Mouse (Mus musculus): ENCODE results near the gene Itpr1. TPM values are rescaled to one million over a fixed set of nuclear protein-coding genes. Genes with fewer than 3 reads are reported as not detected.

Gene Itpr1
- polyA plus RNA-seq, 1 experiment from 2014 or later: 15.0 TPM

DNA sequence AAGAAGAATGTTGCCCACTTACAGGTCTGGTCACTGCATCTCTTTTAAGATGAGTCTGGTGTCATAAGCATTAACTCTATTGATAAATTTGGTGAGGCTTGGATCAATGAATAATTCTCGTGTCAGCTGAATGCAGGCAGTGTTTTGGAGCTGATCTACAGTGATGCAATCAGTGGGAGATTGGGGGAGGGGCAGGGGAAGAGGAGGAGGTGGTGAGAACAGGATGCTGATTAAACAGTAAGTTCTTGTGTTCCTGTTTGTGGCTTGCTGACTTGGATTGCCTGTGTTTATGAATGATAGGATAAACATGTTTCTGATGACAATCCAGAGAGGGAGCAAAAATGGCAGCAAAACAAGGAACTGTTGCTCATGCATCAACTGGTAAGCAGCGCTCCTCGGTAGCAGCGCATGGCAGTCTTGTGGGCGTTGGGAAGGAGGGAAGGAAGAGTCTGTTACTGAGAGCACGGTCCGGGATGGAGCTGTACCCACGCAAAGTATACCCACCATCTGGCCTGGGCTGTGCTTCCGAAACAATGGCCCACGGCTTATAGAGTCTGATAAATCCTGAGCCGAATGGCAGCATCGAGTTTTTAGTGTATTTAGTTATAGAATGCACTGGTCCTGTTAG lies 64.1 kb downstream of the Itpr1 start:
- Histone ChIP-seq H3K27me3 (replicated peaks; ENCODE audit: control insufficient read depth, insufficient read depth, low read length) (no peaks in the 10 kb centered on the region), H3K4me1 (replicated peaks; ENCODE audit: control insufficient read depth, insufficient read depth, low read length) (peaks cover 8% of the 10 kb centered on the region), H3K9ac (replicated peaks; ENCODE audit: low read depth, low read length) (no peak overlapping the region), H3K9me3 (ENCODE audit: control insufficient read depth, low read length) (no peaks in the 10 kb centered on the region), H3K36me3 (ENCODE audit: control insufficient read depth, insufficient read depth) (no peaks in the 10 kb centered on the region), H3K4me3 (replicated peaks; ENCODE audit: low read length) (no peak overlapping the region), H3K27ac (ENCODE audit: low read length) (no peak overlapping the region), H3K4me2 (ENCODE audit: low read length) (no peak overlapping the region)
- no peak for ATAC-seq
- WGBS: 82% methylated on average over 12 of the region's 12 CpGs

DNA sequence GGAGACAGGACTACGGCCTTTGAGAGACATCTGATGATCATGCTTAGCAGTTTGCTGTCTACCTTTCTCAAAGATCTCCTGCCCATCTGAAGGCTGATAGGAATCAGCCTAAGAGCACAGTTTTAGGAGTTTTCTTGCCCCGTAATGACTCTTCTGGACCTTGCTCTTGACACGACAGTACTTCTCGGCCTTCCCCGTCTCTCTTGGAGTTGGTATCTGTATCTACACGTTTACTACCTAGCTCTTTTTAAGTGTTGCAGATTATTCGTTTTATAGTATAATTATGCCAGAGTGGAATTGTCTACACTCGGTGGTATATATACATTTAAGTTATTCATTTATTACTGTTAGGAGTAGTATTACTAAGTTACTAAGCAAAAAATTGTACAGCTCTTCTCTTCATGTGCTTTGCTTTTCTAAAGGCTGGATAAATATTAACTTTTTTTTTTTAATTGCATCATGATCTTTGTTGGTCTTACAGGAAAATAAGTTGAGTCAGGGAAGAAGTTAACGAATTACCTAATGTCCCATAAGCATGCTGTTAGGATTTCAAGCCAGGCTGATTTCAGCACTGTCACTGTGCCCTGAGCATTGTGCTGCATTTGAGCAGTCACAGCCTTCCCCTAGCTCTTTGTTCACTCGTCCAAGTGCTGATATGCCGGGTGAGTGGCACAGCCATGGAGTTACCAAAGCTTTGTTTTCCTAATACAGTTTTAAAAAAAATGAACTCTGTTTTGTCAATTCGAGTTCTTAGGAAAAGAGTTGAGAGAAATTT lies 64.9 kb downstream of the Itpr1 start:
- peaks cover 8% of the 10 kb centered on the region for H3K4me1 ChIP-seq (replicated peaks; ENCODE audit: control insufficient read depth, insufficient read depth, low read length)
- WGBS: 77% methylated on average over 12 of the region's 12 CpGs
- H3K9me3 ChIP-seq (ENCODE audit: control insufficient read depth, low read length): no peaks in the 10 kb centered on the region
- no peak overlapping the region for H3K4me3 ChIP-seq (replicated peaks; ENCODE audit: low read length)
- H3K36me3 ChIP-seq (ENCODE audit: control insufficient read depth, insufficient read depth): no peaks in the 10 kb centered on the region
- H3K9ac ChIP-seq (replicated peaks; ENCODE audit: low read depth, low read length): no peak overlapping the region
- no peaks in the 10 kb centered on the region for H3K27me3 ChIP-seq (replicated peaks; ENCODE audit: control insufficient read depth, insufficient read depth, low read length)
- no peak for ATAC-seq
- no peak overlapping the region for H3K27ac ChIP-seq (ENCODE audit: low read length)
- no peak overlapping the region for H3K4me2 ChIP-seq (ENCODE audit: low read length)

DNA sequence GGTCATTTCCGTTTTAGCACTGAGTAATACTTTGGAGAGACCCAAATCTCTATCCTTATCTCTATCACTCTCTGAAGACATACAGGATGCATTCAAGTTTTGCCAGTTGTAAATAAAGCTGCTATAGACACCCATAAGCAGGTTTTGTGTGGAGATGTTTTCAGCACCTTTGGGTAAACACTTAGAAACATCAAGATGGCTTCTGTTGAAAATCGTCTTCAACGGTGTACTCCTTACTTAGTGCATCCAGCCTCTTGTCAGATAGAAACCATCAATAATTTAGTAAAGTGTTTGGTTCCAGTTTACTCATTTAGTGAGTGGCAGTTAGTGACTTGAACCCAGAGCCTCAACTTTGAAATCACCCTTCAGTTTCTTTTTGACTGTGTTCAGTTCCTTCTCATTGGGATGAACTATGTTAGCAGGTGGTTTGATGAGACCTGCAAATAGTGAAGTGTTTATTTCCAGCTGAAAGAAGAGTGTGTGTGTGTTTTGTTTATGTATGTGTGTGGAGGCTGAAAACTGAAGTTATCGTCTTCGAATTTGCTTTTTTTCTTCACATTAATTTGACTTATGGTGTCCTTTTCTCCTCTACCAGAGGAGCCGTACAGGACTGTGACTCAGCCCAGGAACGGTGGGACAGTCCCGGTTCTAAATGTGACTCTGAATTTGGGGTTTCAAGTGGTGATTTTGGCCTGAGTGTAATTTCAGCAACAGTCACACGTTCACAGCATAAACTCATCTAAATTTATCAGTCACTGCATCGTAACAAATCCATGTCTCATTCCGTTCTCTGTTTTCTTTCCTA lies 66.1 kb downstream of the Itpr1 start:
- no peaks in the 10 kb centered on the region for H3K36me3 ChIP-seq (ENCODE audit: control insufficient read depth, insufficient read depth)
- no peaks in the 10 kb centered on the region for H3K9me3 ChIP-seq (ENCODE audit: control insufficient read depth, low read length)
- no peaks in the 10 kb centered on the region for H3K27me3 ChIP-seq (replicated peaks; ENCODE audit: control insufficient read depth, insufficient read depth, low read length)
- H3K9ac ChIP-seq (replicated peaks; ENCODE audit: low read depth, low read length): no peak overlapping the region
- 89% methylated on average over 11 of the region's 11 CpGs for WGBS
- ATAC-seq: no peak
- H3K27ac ChIP-seq (ENCODE audit: low read length): no peak overlapping the region
- H3K4me2 ChIP-seq (ENCODE audit: low read length): no peak overlapping the region
- H3K4me3 ChIP-seq (replicated peaks; ENCODE audit: low read length): no peak overlapping the region
- H3K4me1 ChIP-seq (replicated peaks; ENCODE audit: control insufficient read depth, insufficient read depth, low read length): peaks cover 6% of the 10 kb centered on the region

DNA sequence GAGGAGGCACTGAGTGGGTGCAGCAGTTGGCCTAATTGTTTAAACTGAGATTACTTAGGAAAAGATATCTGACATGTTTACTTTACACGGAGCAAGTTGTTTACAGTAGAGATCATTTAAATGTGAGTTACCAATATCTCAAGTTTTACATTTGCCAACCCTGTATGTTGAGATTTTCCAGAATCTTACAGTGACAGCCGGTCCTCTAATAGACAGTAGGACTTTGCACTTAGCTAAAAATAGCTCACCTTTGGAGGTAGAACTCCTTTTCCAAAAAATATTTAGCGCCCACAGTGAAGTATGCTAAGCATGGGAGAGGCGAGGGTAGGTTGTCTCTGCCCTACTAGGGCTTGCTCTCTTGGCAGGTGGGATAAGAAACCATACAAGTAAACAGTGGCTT lies 69.2 kb downstream of the Itpr1 start:
- no peaks in the 10 kb centered on the region for H3K36me3 ChIP-seq (ENCODE audit: control insufficient read depth, insufficient read depth)
- H3K4me3 ChIP-seq (replicated peaks; ENCODE audit: low read length): no peak overlapping the region
- H3K27me3 ChIP-seq (replicated peaks; ENCODE audit: control insufficient read depth, insufficient read depth, low read length): no peaks in the 10 kb centered on the region
- no peak overlapping the region for H3K27ac ChIP-seq (ENCODE audit: low read length)
- no peak overlapping the region for H3K9ac ChIP-seq (replicated peaks; ENCODE audit: low read depth, low read length)
- WGBS: 84% methylated on average over 4 of the region's 4 CpGs
- ATAC-seq: no peak
- no peak overlapping the region for H3K4me2 ChIP-seq (ENCODE audit: low read length)
- H3K9me3 ChIP-seq (ENCODE audit: control insufficient read depth, low read length): no peaks in the 10 kb centered on the region
- H3K4me1 ChIP-seq (replicated peaks; ENCODE audit: control insufficient read depth, insufficient read depth, low read length): no peaks in the 10 kb centered on the region

DNA sequence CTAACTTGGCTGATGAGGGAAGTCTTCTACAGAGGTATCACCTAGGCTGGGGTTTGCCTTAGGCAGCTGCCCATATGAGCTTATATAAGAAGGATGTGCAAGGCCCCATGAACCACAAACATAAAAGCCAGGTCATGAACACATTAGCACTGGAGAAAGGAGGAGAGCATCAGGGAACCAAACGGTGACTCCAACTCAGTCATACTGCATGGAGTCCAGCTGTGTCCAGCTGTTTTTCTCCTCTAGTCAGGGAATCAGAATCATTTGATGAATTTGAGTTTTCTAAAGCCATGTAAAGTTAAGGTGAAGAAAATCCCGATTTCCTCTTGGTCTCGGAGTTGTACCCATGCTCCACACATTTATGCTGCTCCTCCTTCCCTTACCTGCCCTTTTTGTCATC lies 69.7 kb downstream of the Itpr1 start:
- no peak overlapping the region for H3K4me3 ChIP-seq (replicated peaks; ENCODE audit: low read length)
- no peak overlapping the region for H3K9ac ChIP-seq (replicated peaks; ENCODE audit: low read depth, low read length)
- no peaks in the 10 kb centered on the region for H3K27me3 ChIP-seq (replicated peaks; ENCODE audit: control insufficient read depth, insufficient read depth, low read length)
- H3K9me3 ChIP-seq (ENCODE audit: control insufficient read depth, low read length): no peaks in the 10 kb centered on the region
- H3K4me1 ChIP-seq (replicated peaks; ENCODE audit: control insufficient read depth, insufficient read depth, low read length): no peaks in the 10 kb centered on the region
- no peak overlapping the region for H3K27ac ChIP-seq (ENCODE audit: low read length)
- no peak overlapping the region for H3K4me2 ChIP-seq (ENCODE audit: low read length)
- WGBS: 92% methylated on average over 3 of the region's 3 CpGs
- no peak for ATAC-seq
- no peaks in the 10 kb centered on the region for H3K36me3 ChIP-seq (ENCODE audit: control insufficient read depth, insufficient read depth)

DNA sequence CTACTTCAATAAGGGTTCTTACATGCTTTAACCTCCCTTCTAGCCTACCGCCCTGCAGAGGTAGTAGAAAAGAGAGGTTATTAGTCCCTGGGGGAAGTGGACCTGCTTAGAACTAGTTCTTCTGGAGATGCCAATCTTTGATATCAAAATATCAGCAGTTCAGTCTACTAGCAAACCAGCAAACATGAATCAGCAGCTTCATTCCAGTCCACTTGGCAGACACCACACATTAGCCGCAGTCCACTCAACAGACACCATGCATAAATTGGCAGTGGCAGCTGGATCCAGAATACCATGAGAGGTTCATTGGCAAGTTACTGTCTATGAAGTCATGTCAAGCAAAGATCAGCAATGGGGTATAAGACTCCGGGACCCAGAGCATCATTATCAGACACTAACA lies 71.8 kb downstream of the Itpr1 start:
- H3K4me1 ChIP-seq (replicated peaks; ENCODE audit: control insufficient read depth, insufficient read depth, low read length): no peaks in the 10 kb centered on the region
- no peak overlapping the region for H3K4me3 ChIP-seq (replicated peaks; ENCODE audit: low read length)
- H3K27ac ChIP-seq (ENCODE audit: low read length): no peak overlapping the region
- H3K4me2 ChIP-seq (ENCODE audit: low read length): no peak overlapping the region
- H3K27me3 ChIP-seq (replicated peaks; ENCODE audit: control insufficient read depth, insufficient read depth, low read length): no peaks in the 10 kb centered on the region
- ATAC-seq: no peak
- H3K36me3 ChIP-seq (ENCODE audit: control insufficient read depth, insufficient read depth): no peaks in the 10 kb centered on the region
- no peaks in the 10 kb centered on the region for H3K9me3 ChIP-seq (ENCODE audit: control insufficient read depth, low read length)
- 90% methylated on average over 3 of the region's 3 CpGs for WGBS
- no peak overlapping the region for H3K9ac ChIP-seq (replicated peaks; ENCODE audit: low read depth, low read length)

DNA sequence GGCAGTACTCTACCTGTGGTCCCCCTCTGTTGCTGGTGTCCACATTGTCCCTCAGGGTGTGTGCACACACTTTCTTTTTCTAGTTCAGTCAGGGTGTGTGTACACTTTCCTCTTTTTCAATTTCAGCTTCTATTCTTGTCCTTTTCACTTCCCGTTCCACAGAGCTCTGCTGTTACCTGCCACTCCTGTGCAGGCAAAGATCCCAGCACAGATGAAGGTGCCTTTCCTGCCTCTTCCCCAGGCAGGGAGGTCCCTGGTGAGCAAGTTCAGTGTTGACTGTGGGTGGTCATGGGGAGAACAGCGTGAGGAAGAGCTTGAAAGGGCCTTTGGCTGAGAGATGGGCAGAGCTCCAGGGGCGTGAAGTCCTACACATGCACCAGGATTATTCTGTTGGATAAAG lies 76.1 kb downstream of the Itpr1 start:
- no peaks in the 10 kb centered on the region for H3K9me3 ChIP-seq (ENCODE audit: control insufficient read depth, low read length)
- H3K36me3 ChIP-seq (ENCODE audit: control insufficient read depth, insufficient read depth): no peaks in the 10 kb centered on the region
- ATAC-seq: no peak
- H3K4me2 ChIP-seq (ENCODE audit: low read length): no peak overlapping the region
- H3K4me1 ChIP-seq (replicated peaks; ENCODE audit: control insufficient read depth, insufficient read depth, low read length): no peaks in the 10 kb centered on the region
- 55% methylated on average over 3 of the region's 3 CpGs for WGBS
- no peak overlapping the region for H3K4me3 ChIP-seq (replicated peaks; ENCODE audit: low read length)
- no peaks in the 10 kb centered on the region for H3K27me3 ChIP-seq (replicated peaks; ENCODE audit: control insufficient read depth, insufficient read depth, low read length)
- H3K9ac ChIP-seq (replicated peaks; ENCODE audit: low read depth, low read length): no peak overlapping the region
- no peak overlapping the region for H3K27ac ChIP-seq (ENCODE audit: low read length)

DNA sequence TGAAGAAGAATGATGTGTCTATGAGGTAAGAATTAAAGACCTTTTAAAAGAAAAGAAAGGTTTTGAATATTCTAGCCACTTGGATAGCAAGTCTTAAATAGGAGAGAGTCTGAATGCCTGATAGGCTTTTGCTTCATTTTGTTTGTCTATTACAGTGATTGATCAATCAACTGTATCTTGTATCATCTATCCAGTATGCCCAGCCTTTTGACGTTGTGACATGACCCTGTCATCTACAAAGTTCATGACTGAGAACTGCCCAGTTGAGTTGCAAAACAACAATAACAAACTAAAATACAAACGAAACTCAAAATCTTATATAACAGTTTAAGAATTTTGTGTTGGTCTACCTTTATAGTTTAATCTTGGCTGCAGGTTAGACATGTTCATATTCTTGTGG lies 78.1 kb downstream of the Itpr1 start:
- H3K4me2 ChIP-seq (ENCODE audit: low read length): no peak overlapping the region
- H3K36me3 ChIP-seq (ENCODE audit: control insufficient read depth, insufficient read depth): no peaks in the 10 kb centered on the region
- WGBS: 92% methylated on average over 2 of the region's 2 CpGs
- no peak overlapping the region for H3K9ac ChIP-seq (replicated peaks; ENCODE audit: low read depth, low read length)
- no peaks in the 10 kb centered on the region for H3K4me1 ChIP-seq (replicated peaks; ENCODE audit: control insufficient read depth, insufficient read depth, low read length)
- H3K27me3 ChIP-seq (replicated peaks; ENCODE audit: control insufficient read depth, insufficient read depth, low read length): no peaks in the 10 kb centered on the region
- no peak overlapping the region for H3K27ac ChIP-seq (ENCODE audit: low read length)
- ATAC-seq: no peak
- H3K4me3 ChIP-seq (replicated peaks; ENCODE audit: low read length): no peak overlapping the region
- no peaks in the 10 kb centered on the region for H3K9me3 ChIP-seq (ENCODE audit: control insufficient read depth, low read length)

DNA sequence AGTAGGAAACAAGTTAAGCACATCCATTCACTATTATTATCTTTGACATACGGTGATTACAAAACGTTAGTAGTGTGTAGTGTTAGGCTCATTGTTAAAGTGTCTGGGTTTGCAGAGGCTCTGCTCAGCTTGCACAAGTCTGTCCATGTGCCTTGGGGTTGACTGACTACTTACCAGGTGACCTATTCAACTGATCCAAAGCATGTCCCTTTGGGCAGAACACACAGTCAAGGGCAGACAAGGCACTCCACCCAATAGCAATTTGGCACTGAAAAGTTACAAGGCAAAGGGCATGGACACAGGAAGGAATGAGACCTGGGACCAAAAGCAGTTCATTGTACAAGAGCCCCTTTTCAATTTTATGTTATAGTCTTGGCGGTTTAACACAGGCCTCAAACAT lies 78.7 kb downstream of the Itpr1 start:
- no peak overlapping the region for H3K9ac ChIP-seq (replicated peaks; ENCODE audit: low read depth, low read length)
- no peaks in the 10 kb centered on the region for H3K36me3 ChIP-seq (ENCODE audit: control insufficient read depth, insufficient read depth)
- no peak overlapping the region for H3K27ac ChIP-seq (ENCODE audit: low read length)
- no peaks in the 10 kb centered on the region for H3K4me1 ChIP-seq (replicated peaks; ENCODE audit: control insufficient read depth, insufficient read depth, low read length)
- H3K4me2 ChIP-seq (ENCODE audit: low read length): no peak overlapping the region
- WGBS: 96% methylated on average over 3 of the region's 3 CpGs
- ATAC-seq: no peak
- no peak overlapping the region for H3K4me3 ChIP-seq (replicated peaks; ENCODE audit: low read length)
- no peaks in the 10 kb centered on the region for H3K9me3 ChIP-seq (ENCODE audit: control insufficient read depth, low read length)
- H3K27me3 ChIP-seq (replicated peaks; ENCODE audit: control insufficient read depth, insufficient read depth, low read length): no peaks in the 10 kb centered on the region
